Mouse (Mus musculus) hindbrain, postnatal 0 days (tissue): ENCODE results near the gene 9230104L09Rik. TPM values are rescaled to one million over a fixed set of nuclear protein-coding genes. Genes with fewer than 3 reads are reported as not detected.

Experiments used
- ATAC-seq: fragments of 200-750 bp; cut with Nextera tagmentation; 2 replicates; pipeline ENCODE4 v1.8.0; 2017; ENCODE audit warnings: mild to moderate bottlenecking, moderate TSS enrichment, moderate library complexity
- DNase-seq: peaks from one replicate; pipeline ENCODE4 v3.0.0-alpha.2; 2015; ENCODE audit warnings: low spot score
- H3K27ac ChIP-seq: fragments of 300-500 bp; sonication (generic); 2 replicates; pipeline ENCODE4 v1.5.1; 2014; ENCODE audit warnings: mild to moderate bottlenecking
- H3K27me3 ChIP-seq: fragments of 300-500 bp; sonication (generic); 2 replicates; pipeline ENCODE4 v1.6.1; 2014; ENCODE audit warnings: low read length, mixed read lengths; ENCODE audit not compliant: insufficient read depth
- H3K36me3 ChIP-seq: fragments of 300-500 bp; sonication (generic); 2 replicates; pipeline ENCODE4 v1.6.1; 2014; ENCODE audit warnings: low read length, mixed read lengths; ENCODE audit not compliant: insufficient read depth
- H3K4me1 ChIP-seq: fragments of 300-500 bp; sonication (generic); 2 replicates; pipeline ENCODE4 v1.6.1; 2014; ENCODE audit warnings: antibody characterized with exemption, low read length, mixed read lengths; ENCODE audit not compliant: insufficient read depth
- H3K4me2 ChIP-seq: fragments of 300-500 bp; sonication (generic); 2 replicates; pipeline ENCODE4 v1.6.1; 2014; ENCODE audit warnings: low read depth, mild to moderate bottlenecking, low read length, moderate library complexity, mixed read lengths
- H3K4me3 ChIP-seq: fragments of 300-500 bp; sonication (generic); 2 replicates; pipeline ENCODE4 v1.5.1; 2014; ENCODE audit warnings: low read length
- H3K9ac ChIP-seq: fragments of 300-500 bp; sonication (generic); replicated peaks from 2 replicates; pipeline ENCODE4 v1.6.1; 2014; ENCODE audit warnings: mild to moderate bottlenecking, low read length, moderate library complexity, mixed read lengths
- H3K9me3 ChIP-seq: fragments of 300-500 bp; sonication (generic); 2 replicates; pipeline ENCODE4 v1.6.1; 2016; ENCODE audit warnings: low read length, mixed read lengths
- CTCF ChIP-seq: IDR thresholded peaks from 2 replicates; pipeline ENCODE4 v1.5.1; 2016; ENCODE audit warnings: antibody characterized with exemption, control low read depth, low read depth
- WGBS: fragments of 180-500 bp; shearing (Covaris S2); extraction: QIAGEN DNeasy Blood & Tissue Kit; methylation state at CpG from one replicate; pipeline ENCODE4 v1.1.7; 2014; 5-methylcytosine and 5-hydroxymethylcytosine counted together
- polyA plus RNA-seq: library from polyadenylated mRNA; unstranded; fragments of >200 nt; fragmentation: Nextera tagmentation; extraction: Ambion mirVana; gene quantifications from 2 replicates; pipeline ENCODE4 v1.2.1, GENCODE M21; 2015
- total RNA-seq: library from RNA; depleted of rRNA; stranded (reverse); fragments of >200 nt; gene quantifications from 2 replicates; pipeline ENCODE4 v1.2.3, GENCODE M21; 2014; rRNA removed

9230104L09Rik gene
- total and polyA plus RNA-seq, 2 experiments from 2014 or later, result not detected

DNA sequence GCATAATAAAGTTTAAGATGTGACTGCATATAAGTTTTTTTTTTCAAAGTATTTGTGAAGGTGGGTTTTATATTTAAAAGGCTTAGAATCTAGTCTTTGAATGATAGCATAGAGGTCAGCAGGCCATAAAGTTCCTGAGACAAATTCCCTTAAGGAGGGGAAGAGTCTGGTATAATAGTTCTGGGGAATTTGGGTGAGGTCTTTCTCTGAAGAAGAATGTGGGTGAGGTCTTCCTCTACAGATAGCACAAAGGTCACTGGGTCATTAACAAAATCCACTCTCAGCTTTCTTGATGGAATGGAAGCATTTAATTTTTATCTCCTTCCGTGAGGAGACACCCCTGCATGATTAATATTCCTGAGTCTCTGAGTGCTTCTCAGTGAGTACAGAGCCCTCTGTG, 38.9 kb downstream of the 9230104L09Rik start:
- 79% methylated on average over 1 of the region's 1 CpGs for WGBS
- ATAC-seq, result no peak

DNA sequence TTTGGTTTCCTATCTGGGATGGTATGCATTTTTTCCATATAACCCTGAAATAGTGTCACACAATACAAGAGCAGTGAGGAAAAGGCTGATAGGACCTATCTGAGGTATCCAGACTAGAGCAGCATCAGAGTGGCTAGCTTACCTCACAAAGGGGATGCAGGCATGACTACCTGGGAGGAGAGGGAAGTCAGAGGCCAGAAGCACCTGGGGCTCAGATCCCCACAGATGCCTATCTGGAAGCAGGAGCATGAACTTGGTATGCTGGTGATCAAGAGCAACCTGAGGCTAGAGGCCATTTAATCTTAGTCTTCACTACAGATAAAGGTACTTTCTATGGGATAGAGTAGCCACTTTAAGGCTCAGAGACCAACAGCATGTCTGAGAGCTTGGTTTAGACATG, 44.9 kb downstream of the 9230104L09Rik start, which contains the start of gene Cst13:
Cst13 (plus strand) TSS at position 173 of the 400 bp plus-strand sequence.
- no peak for ATAC-seq
- no peak for TF ChIP-seq CTCF

More for the DNA sequence above, 38.9 kb downstream of the 9230104L09Rik start:
- Histone ChIP-seq H3K4me3 (no peak overlapping the region), H3K9ac (no peak overlapping the region), H3K9me3 (no peaks in the 10 kb centered on the region), H3K4me2 (no peak overlapping the region), H3K27ac (no peak overlapping the region), H3K27me3 (no peaks in the 10 kb centered on the region), H3K4me1 (no peaks in the 10 kb centered on the region), H3K36me3 (no peaks in the 10 kb centered on the region)
- DNase-seq, result no peak
- no peak for TF ChIP-seq CTCF

DNA sequence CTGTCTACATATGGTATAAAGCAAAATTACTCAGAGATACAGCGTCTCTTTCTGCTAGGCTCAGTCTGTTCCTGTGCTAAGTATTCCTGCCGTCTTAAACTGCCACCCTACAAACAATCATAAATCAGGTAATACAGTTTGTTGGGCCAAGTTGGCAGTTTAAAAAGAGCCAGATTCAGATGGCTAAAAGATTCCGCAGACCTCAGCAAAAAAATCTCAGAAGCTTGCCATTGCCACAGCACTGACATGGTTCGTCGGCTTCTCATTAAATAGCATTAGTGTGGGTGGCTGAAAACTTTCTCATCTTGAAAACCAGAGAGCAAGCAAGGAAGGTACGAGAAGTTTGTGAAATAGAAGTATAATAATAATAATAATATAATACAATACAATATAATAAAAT, 58.1 kb downstream of the 9230104L09Rik start:
- Histone ChIP-seq H3K27ac (no peak overlapping the region), H3K9me3 (no peaks in the 10 kb centered on the region), H3K36me3 (no peaks in the 10 kb centered on the region), H3K9ac (no peak overlapping the region), H3K4me2 (no peak overlapping the region), H3K27me3 (no peaks in the 10 kb centered on the region), H3K4me1 (no peaks in the 10 kb centered on the region), H3K4me3 (no peak overlapping the region)
- WGBS, result 70% methylated on average over 6 of the region's 6 CpGs
- DNase-seq (no peak), ATAC-seq (no peak)
- TF ChIP-seq CTCF, result no peak

More for the DNA sequence above, 44.9 kb downstream of the 9230104L09Rik start, which contains the start of gene Cst13:
- no peak for DNase-seq
- H3K9ac ChIP-seq, result no peak within 1 kb of the TSS
- H3K4me1 ChIP-seq, result no peaks in the 10 kb centered on the region
- H3K4me3 ChIP-seq, result no peak within 1 kb of the TSS
- no peaks in the 10 kb centered on the region for H3K9me3 ChIP-seq
- no peak within 1 kb of the TSS for H3K27ac ChIP-seq
- no peak within 1 kb of the TSS for H3K4me2 ChIP-seq
- H3K36me3 ChIP-seq, result no peaks in the 10 kb centered on the region
- no peaks in the 10 kb centered on the region for H3K27me3 ChIP-seq

DNA sequence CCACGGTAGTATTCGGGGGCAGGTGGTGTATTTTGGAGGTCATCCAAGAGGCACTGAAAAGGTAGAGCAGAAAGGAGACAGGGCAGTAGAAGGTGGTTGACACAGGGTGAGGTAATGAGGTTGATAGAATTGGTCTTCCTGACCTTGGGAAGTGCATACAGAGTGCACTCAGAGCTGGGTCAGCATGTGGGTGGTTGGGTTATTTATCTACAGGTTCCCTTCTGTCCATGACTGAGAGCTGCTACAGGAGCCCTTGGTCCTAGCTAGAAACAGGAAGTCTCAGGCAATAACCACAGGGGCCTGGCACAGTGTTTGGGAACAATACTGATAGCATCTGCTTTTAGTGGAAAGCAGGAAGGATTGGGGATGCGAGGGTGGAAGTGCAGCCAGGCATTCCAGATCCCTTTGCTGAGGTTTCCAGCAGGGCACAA, 63.3 kb downstream of the 9230104L09Rik start:
- no peak for DNase-seq

DNA sequence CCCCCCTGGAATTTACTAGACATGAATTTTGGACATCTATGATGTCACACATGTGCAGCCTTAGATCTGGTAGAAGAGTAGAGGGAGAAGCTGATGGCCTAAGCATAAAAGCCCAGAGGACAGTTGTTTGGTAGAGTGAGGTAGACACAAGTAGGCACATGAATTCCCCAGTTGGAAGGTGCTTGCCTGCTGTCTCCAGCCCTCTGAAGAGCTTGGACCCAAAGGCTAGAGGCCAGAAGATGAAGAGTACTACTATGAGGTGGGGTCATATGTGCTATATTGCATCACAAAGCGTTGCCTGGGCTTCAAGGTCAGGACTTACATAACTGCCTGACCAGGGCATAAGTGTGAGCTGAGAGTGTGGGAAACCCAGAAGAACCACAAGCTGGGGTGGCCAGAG, 66.4 kb downstream of the 9230104L09Rik start, which contains the start of gene Cst8:
Cst8 (plus strand) TSS at position 301 of the 400 bp plus-strand sequence.
- no peaks in the 10 kb centered on the region for H3K4me1 ChIP-seq
- H3K27me3 ChIP-seq, result no peaks in the 10 kb centered on the region
- no peak for DNase-seq
- WGBS, result 77% methylated on average over 1 of the region's 1 CpGs
- no peak within 1 kb of the TSS for H3K4me2 ChIP-seq
- no peaks in the 10 kb centered on the region for H3K36me3 ChIP-seq
- no peak for ATAC-seq
- TF ChIP-seq CTCF, result no peak
- H3K4me3 ChIP-seq, result no peak within 1 kb of the TSS
- H3K27ac ChIP-seq, result no peak within 1 kb of the TSS
- no peaks in the 10 kb centered on the region for H3K9me3 ChIP-seq
- no peak within 1 kb of the TSS for H3K9ac ChIP-seq

More for the DNA sequence above, 63.3 kb downstream of the 9230104L09Rik start:
- Histone ChIP-seq H3K4me3 (no peak overlapping the region), H3K4me1 (no peaks in the 10 kb centered on the region), H3K27me3 (no peaks in the 10 kb centered on the region), H3K9ac (no peak overlapping the region), H3K36me3 (no peaks in the 10 kb centered on the region), H3K4me2 (no peak overlapping the region), H3K27ac (no peak overlapping the region), H3K9me3 (no peaks in the 10 kb centered on the region)
- WGBS, result 56% methylated on average over 3 of the region's 3 CpGs
- ATAC-seq, result 0 out of 2 replicates have a peak, but pooled peaks have one; percentile 43
- no peak for TF ChIP-seq CTCF

Other genes starting within 250 kb of the 9230104L09Rik start
- 22.9 and 35.3 TPM in 2 replicates for gene Nxt1, start 192.4 kb downstream of the 9230104L09Rik start, total RNA-seq
- gene Nxt1, start 192.4 kb downstream of the 9230104L09Rik start, polyA plus RNA-seq, result 34.0 and 37.8 TPM in 2 replicates
- gene Gzf1, start 184.0 kb downstream of the 9230104L09Rik start, total RNA-seq, result 21.4 and 24.1 TPM in 2 replicates
- gene Gzf1, start 184.0 kb downstream of the 9230104L09Rik start, polyA plus RNA-seq, result 15.5 and 17.3 TPM in 2 replicates
- 115 and 125 TPM in 2 replicates for gene Napb, start 132.6 kb downstream of the 9230104L09Rik start, total RNA-seq
- 81.5 and 99.2 TPM in 2 replicates for gene Napb, start 132.6 kb downstream of the 9230104L09Rik start, polyA plus RNA-seq
- gene Cstl1, start 114.7 kb downstream of the 9230104L09Rik start, total RNA-seq, result not detected in 2 replicates
- gene Cstl1, start 114.7 kb downstream of the 9230104L09Rik start, polyA plus RNA-seq, result not detected in 2 replicates
- not detected in 2 replicates for gene Cst11, start 93.5 kb downstream of the 9230104L09Rik start, total RNA-seq
- not detected in 2 replicates for gene Cst11, start 93.5 kb downstream of the 9230104L09Rik start, polyA plus RNA-seq
- not detected in 2 replicates for gene 8030411F24Rik, start 83.0 kb downstream of the 9230104L09Rik start, total RNA-seq
- gene 8030411F24Rik, start 83.0 kb downstream of the 9230104L09Rik start, polyA plus RNA-seq, result not detected in 2 replicates
- not detected in 2 replicates for gene Cst12, start 75.7 kb downstream of the 9230104L09Rik start, total RNA-seq
- gene Cst12, start 75.7 kb downstream of the 9230104L09Rik start, polyA plus RNA-seq, result not detected in 2 replicates
- gene Cst8, start 66.3 kb downstream of the 9230104L09Rik start, total RNA-seq, result not detected in 2 replicates
- gene Cst8, start 66.3 kb downstream of the 9230104L09Rik start, polyA plus RNA-seq, result not detected in 2 replicates
- gene Cst13, start 45.0 kb downstream of the 9230104L09Rik start, total RNA-seq, result not detected in 2 replicates
- not detected in 2 replicates for gene Cst13, start 45.0 kb downstream of the 9230104L09Rik start, polyA plus RNA-seq
- gene Cst9, start 29.9 kb downstream of the 9230104L09Rik start, total RNA-seq, result not detected in 2 replicates
- not detected in 2 replicates for gene Cst9, start 29.9 kb downstream of the 9230104L09Rik start, polyA plus RNA-seq
- 787 and 928 TPM in 2 replicates for gene Cst3, start 10.7 kb upstream of the 9230104L09Rik start, total RNA-seq
- gene Cst3, start 10.7 kb upstream of the 9230104L09Rik start, polyA plus RNA-seq, result 1,585 and 1,721 TPM in 2 replicates
- gene Gm1330, start 138.2 kb upstream of the 9230104L09Rik start, total RNA-seq, result not detected in 2 replicates
- not detected in 2 replicates for gene Gm1330, start 138.2 kb upstream of the 9230104L09Rik start, polyA plus RNA-seq
- not detected in 2 replicates for gene Gm10750, start 152.2 kb upstream of the 9230104L09Rik start, total RNA-seq
- gene Gm10750, start 152.2 kb upstream of the 9230104L09Rik start, polyA plus RNA-seq, result not detected in 2 replicates